Mouse (Mus musculus) CH12.LX (cell line): ENCODE results near the gene Acsbg1.

ENCODE experiments used
- BHLHE40 ChIP-seq: IDR thresholded peaks from 2 replicates; pipeline ENCODE4 v1.6.1; 2011; ENCODE audit warnings: mild to moderate bottlenecking, low read depth, low read length, improper control_type of control experiment
- CHD1 ChIP-seq: IDR thresholded peaks from 2 replicates; pipeline ENCODE4 v1.6.1; 2012; ENCODE audit warnings: low read depth, low read length, improper control_type of control experiment, inconsistent platforms
- CTCF ChIP-seq, 2 experiments: IDR thresholded peaks in 1 of 2; conservative IDR thresholded peaks in 1 of 2; 2 replicates each; pipeline ENCODE4 v1.5.1; 2011 to 2012; ENCODE audit warnings: low read depth in 2 of 2, low read length in 2 of 2, improper control_type of control experiment in 1 of 2, inconsistent platforms in 1 of 2, mild to moderate bottlenecking in 1 of 2, moderate library complexity in 1 of 2
- E2F4 ChIP-seq: IDR thresholded peaks from 2 replicates; pipeline ENCODE4 v1.6.1; 2011; ENCODE audit warnings: low read depth, low read length, improper control_type of control experiment; ENCODE audit not compliant: insufficient replicate concordance
- ELF1 ChIP-seq: IDR thresholded peaks from 2 replicates; pipeline ENCODE4 v1.6.1; 2014; ENCODE audit warnings: low read depth, mild to moderate bottlenecking, inconsistent platforms, low read length, improper control_type of control experiment
- EP300 ChIP-seq: IDR thresholded peaks from 2 replicates; pipeline ENCODE4 v1.6.1; 2011; ENCODE audit warnings: low read length, improper control_type of control experiment
- KAT2A ChIP-seq: IDR thresholded peaks from 2 replicates; pipeline ENCODE4 v1.6.1; 2012; ENCODE audit warnings: low read length, improper control_type of control experiment, inconsistent platforms; ENCODE audit not compliant: insufficient replicate concordance
- MAX ChIP-seq: IDR thresholded peaks from 2 replicates; pipeline ENCODE4 v1.6.1; 2011; ENCODE audit warnings: low read length, improper control_type of control experiment
- MEF2A ChIP-seq: IDR thresholded peaks from 2 replicates; pipeline ENCODE4 v1.6.1; 2014; ENCODE audit warnings: low read depth, mild to moderate bottlenecking, inconsistent platforms, low read length, improper control_type of control experiment, borderline replicate concordance
- POLR2A ChIP-seq: IDR thresholded peaks from 2 replicates; pipeline ENCODE4 v1.6.1; 2011; ENCODE audit warnings: low read depth, mild to moderate bottlenecking, improper control_type of control experiment, low read length
- ZMIZ1 ChIP-seq: IDR thresholded peaks from 2 replicates; pipeline ENCODE4 v1.6.1; 2012; ENCODE audit warnings: low read depth, mild to moderate bottlenecking, inconsistent platforms, low read length, improper control_type of control experiment
- ZNF384 ChIP-seq: IDR thresholded peaks from 2 replicates; pipeline ENCODE4 v1.6.1; 2012; ENCODE audit warnings: low read depth, low read length, improper control_type of control experiment, inconsistent platforms

GRCm38 (mm10) chr9:54646252-54646651 lies 15.4 kb downstream of the Acsbg1 start:
- TF ChIP-seq CTCF (conservative IDR thresholded peaks at IDR 0.05 in 1 of 2, IDR thresholded peaks at IDR 0.05 in 1 of 2; ENCODE audit: low read depth in 2 of 2, low read length in 2 of 2): no peak
- TF ChIP-seq ZNF384: no peak
- peak; percentile 41; the same call in 1 of the 2 replicates for TF ChIP-seq ELF1
- TF ChIP-seq EP300: peak; percentile 71
- no peak for TF ChIP-seq POLR2A
- no peak for TF ChIP-seq CHD1
- peak; percentile 50; the same call in 1 of the 2 replicates for TF ChIP-seq MEF2A
- peak; percentile 54; the same call in 1 of the 2 replicates for TF ChIP-seq BHLHE40
- peak; percentile 58; the same call in 1 of the 2 replicates for TF ChIP-seq ZMIZ1
- TF ChIP-seq E2F4: no peak
- TF ChIP-seq MAX: peak; percentile 78
- TF ChIP-seq KAT2A: 0 out of 2 replicates have a peak, but pooled peaks have one; percentile 58
